Mouse (Mus musculus): ENCODE data around the gene Ssx2ip. TPM values are rescaled to one million over a fixed set of nuclear protein-coding genes. Genes with fewer than 3 reads are reported as not detected.
"Not testable (repeated sequence)": the region's sequence is repeated elsewhere in the genome, so short reads cannot be mapped to it uniquely, and the experiment has no call there.

The Ssx2ip gene
- polyA plus RNA-seq, 1 experiment from 2014 or later: 30.8 TPM

- POLR2A ChIA-PET: interaction anchor here (1.0 kb wide), 1 partner anchor 13 kb away, joined by 4 read pairs; no protein-coding TSS in a partner anchor
- ATAC-seq (no peak), DNase-seq (ENCODE audit: low read depth, low spot score) (no peak)
- no peaks in the 10 kb centered on the region for H3K27me3 ChIP-seq
- in situ Hi-C loops (cut with MboI; ENCODE audit: low pct_unique_long_range_greater_than_20kb): no loop called here
- TF ChIP-seq CTCF (IDR thresholded peaks at IDR 0.05): no peak
- CTCF ChIA-PET: interaction anchor here (1.1 to 1.7 kb wide), 3 partner anchors 11 to 58 kb away, joined by 3 to 6 read pairs (median 4); no protein-coding TSS in a partner anchor
Observed at GRCm38 (mm10) chr3:146417873-146418272, 13.4 kb downstream of the Ssx2ip start.

GRCm38 (mm10) chr3:146418901-146419300 lies 14.5 kb downstream of the Ssx2ip start:
- POLR2A ChIA-PET: interaction anchor here (1.0 kb wide), 1 partner anchor 14 kb away, joined by 4 read pairs; no protein-coding TSS in a partner anchor
- CTCF ChIA-PET: interaction anchor here (0.7 to 1.7 kb wide), 5 partner anchors 10 to 66 kb away, joined by 3 to 6 read pairs (median 4); no protein-coding TSS in a partner anchor
- TF ChIP-seq CTCF (IDR thresholded peaks at IDR 0.05): no peak
- in situ Hi-C loops (cut with MboI; ENCODE audit: low pct_unique_long_range_greater_than_20kb): no loop called here
- no peaks in the 10 kb centered on the region for H3K27me3 ChIP-seq
- ATAC-seq (no peak), DNase-seq (ENCODE audit: low read depth, low spot score) (no peak)

- TF ChIP-seq CTCF (IDR thresholded peaks at IDR 0.05): no peak
- no peaks in the 10 kb centered on the region for H3K27me3 ChIP-seq
- ATAC-seq (no peak), DNase-seq (ENCODE audit: low read depth, low spot score) (no peak)
- in situ Hi-C loops (cut with MboI; ENCODE audit: low pct_unique_long_range_greater_than_20kb): no loop called here
- POLR2A ChIA-PET: no interaction called here
- CTCF ChIA-PET: interaction anchor here (1.3 to 1.4 kb wide), 2 partner anchors 9 to 13 kb away, joined by 3 to 4 read pairs; no protein-coding TSS in a partner anchor
Observed at GRCm38 (mm10) chr3:146419534-146419933, 15.1 kb downstream of the Ssx2ip start.

GRCm38 (mm10) chr3:146419992-146420537 lies 15.6 kb downstream of the Ssx2ip start:
- ATAC-seq (no peak), DNase-seq (ENCODE audit: low read depth, low spot score) (no peak)
- no peaks in the 10 kb centered on the region for H3K27me3 ChIP-seq
- ChIA-PET POLR2A (no interaction called here), CTCF (interaction anchor here (1.4 to 1.7 kb wide), 2 partner anchors 12 to 16 kb away, joined by 3 to 4 read pairs; no protein-coding TSS in a partner anchor)
- no peak for TF ChIP-seq CTCF (IDR thresholded peaks at IDR 0.05)
- in situ Hi-C loops (cut with MboI; ENCODE audit: low pct_unique_long_range_greater_than_20kb): no loop called here

- no peak for ATAC-seq
- in situ Hi-C loops (cut with MboI; ENCODE audit: low pct_unique_long_range_greater_than_20kb): no loop called here
- POLR2A ChIA-PET: interaction anchor here (0.9 to 1.9 kb wide), 2 partner anchors 10 to 17 kb away, joined by 4 to 7 read pairs; partner anchors contain the start of gene Ssx2ip
- H3K27me3 ChIP-seq: no peaks in the 10 kb centered on the region
- TF ChIP-seq CTCF (IDR thresholded peaks at IDR 0.05): no peak
- no peak for DNase-seq (ENCODE audit: low read depth, low spot score)
- CTCF ChIA-PET: interaction anchor here (0.8 to 2.0 kb wide), 7 partner anchors 10 to 493 kb away, joined by 3 to 7 read pairs (median 4); no protein-coding TSS in a partner anchor
Observed at GRCm38 (mm10) chr3:146421787-146422186, 17.3 kb downstream of the Ssx2ip start.

GRCm38 (mm10) chr3:146423710-146424109 lies 19.3 kb downstream of the Ssx2ip start:
- POLR2A ChIA-PET: no interaction called here
- no peak for TF ChIP-seq CTCF (IDR thresholded peaks at IDR 0.05)
- in situ Hi-C loops (cut with MboI; ENCODE audit: low pct_unique_long_range_greater_than_20kb): no loop called here
- CTCF ChIA-PET: interaction anchor here (1.2 kb wide), 1 partner anchor 18 kb away, joined by 4 read pairs; no protein-coding TSS in a partner anchor
- no peak for ATAC-seq
- DNase-seq (ENCODE audit: low read depth, low spot score): no peak
- no peaks in the 10 kb centered on the region for H3K27me3 ChIP-seq

- in situ Hi-C loops (cut with MboI; ENCODE audit: low pct_unique_long_range_greater_than_20kb): no loop called here
- ChIA-PET CTCF (interaction anchor here (1.2 kb wide), 1 partner anchor 19 kb away, joined by 4 read pairs; no protein-coding TSS in a partner anchor), POLR2A (no interaction called here)
- no peak for DNase-seq (ENCODE audit: low read depth, low spot score)
- no peaks in the 10 kb centered on the region for H3K27me3 ChIP-seq
- TF ChIP-seq CTCF (IDR thresholded peaks at IDR 0.05): no peak
- no peak for ATAC-seq
Observed at GRCm38 (mm10) chr3:146424306-146424900, 20.0 kb downstream of the Ssx2ip start.

GRCm38 (mm10) chr3:146425902-146426301 lies 21.5 kb downstream of the Ssx2ip start:
- POLR2A ChIA-PET: no interaction called here
- no peak for DNase-seq (ENCODE audit: low read depth, low spot score)
- ATAC-seq: no peak

GRCm38 (mm10) chr3:146426489-146426888 lies 22.0 kb downstream of the Ssx2ip start:
- ATAC-seq: no peak
- no peak for TF ChIP-seq CTCF (IDR thresholded peaks at IDR 0.05)
- no peaks in the 10 kb centered on the region for H3K27me3 ChIP-seq
- in situ Hi-C loops (cut with MboI; ENCODE audit: low pct_unique_long_range_greater_than_20kb): no loop called here
- ChIA-PET CTCF (interaction anchor here (1.9 to 2.2 kb wide), 2 partner anchors 11 to 16 kb away, joined by 5 read pairs; no protein-coding TSS in a partner anchor), POLR2A (no interaction called here)
- DNase-seq (ENCODE audit: low read depth, low spot score): no peak

More at GRCm38 (mm10) chr3:146425902-146426301, 21.5 kb downstream of the Ssx2ip start:
- no peaks in the 10 kb centered on the region for H3K27me3 ChIP-seq
- in situ Hi-C loops (cut with MboI; ENCODE audit: low pct_unique_long_range_greater_than_20kb): no loop called here
- CTCF ChIA-PET: interaction anchor here (1.9 to 2.2 kb wide), 2 partner anchors 11 to 17 kb away, joined by 5 read pairs; no protein-coding TSS in a partner anchor
- no peak for TF ChIP-seq CTCF (IDR thresholded peaks at IDR 0.05)

GRCm38 (mm10) chr3:146433063-146433462 lies 28.6 kb downstream of the Ssx2ip start:
- POLR2A ChIA-PET; ATAC-seq; in situ Hi-C loops (cut with MboI; ENCODE audit: low pct_unique_long_range_greater_than_20kb); DNase-seq (ENCODE audit: low read depth, low spot score); H3K27me3 ChIP-seq: not testable (repeated sequence)
- CTCF ChIA-PET: interaction anchor here (1.0 to 2.2 kb wide), 4 partner anchors 11 to 105 kb away, joined by 3 to 6 read pairs (median 4); no protein-coding TSS in a partner anchor
